In genomic region chr19:29368041-29368440, GRCm38 (mm10) we compare ENCODE assay signal across 2 mouse cellular contexts.
TF ChIP-seq lines count a peak whose summit lies in the region.

No protein-coding gene starts in this region.

TF ChIP-seq in MEL, 35 proteins besides CTCF, POLR2A, EP300 and RAD21:
- no peak for TF ChIP-seq SIN3A (IDR thresholded peaks at IDR 0.05; ENCODE audit: low read length)
- TF ChIP-seq GABPA (IDR thresholded peaks at IDR 0.05; ENCODE audit: low read depth, low read length) = no peak
- no peak for TF ChIP-seq MYC (IDR thresholded peaks at IDR 0.05; ENCODE audit: low read depth, low read length)
- TF ChIP-seq MAZ (IDR thresholded peaks at IDR 0.05; ENCODE audit: low read depth, low read length) = no peak
- TF ChIP-seq RCOR1 (IDR thresholded peaks at IDR 0.05; ENCODE audit: low read depth, low read length) = no peak
- no peak for TF ChIP-seq MEF2A (IDR thresholded peaks at IDR 0.05; ENCODE audit: extremely low read depth, insufficient replicate concordance, low read depth, low read length, poor library complexity, severe bottlenecking)
- no peak for TF ChIP-seq TBP (IDR thresholded peaks at IDR 0.05; ENCODE audit: low read depth, low read length)
- no peak for TF ChIP-seq CHD2 (IDR thresholded peaks at IDR 0.05; ENCODE audit: low read length)
- no peak for TF ChIP-seq MYB (IDR thresholded peaks at IDR 0.05; ENCODE audit: low read depth, low read length)
- TF ChIP-seq POLR2AphosphoS2 (IDR thresholded peaks at IDR 0.05; ENCODE audit: low read length) = no peak

TF ChIP-seq in myocyte, 11 proteins besides CTCF, POLR2A, EP300 and RAD21:
- TF ChIP-seq MAX (IDR thresholded peaks at IDR 0.05; ENCODE audit: low read depth) (no peak), MYOG (IDR thresholded peaks at IDR 0.05; ENCODE audit: control insufficient read depth in 1 of 3, insufficient read depth in 1 of 3, insufficient read length in 2 of 3, low read depth in 2 of 3) (no peak), REST (IDR thresholded peaks at IDR 0.05; ENCODE audit: insufficient read depth, insufficient read length) (no peak), E2F4 (IDR thresholded peaks at IDR 0.05; ENCODE audit: insufficient read depth) (no peak), MYOD1 (IDR thresholded peaks at IDR 0.05; ENCODE audit: control insufficient read depth in 1 of 3, insufficient read length in 2 of 3, low read depth in 2 of 3) (no peak), TCF3 (IDR thresholded peaks at IDR 0.05; ENCODE audit: insufficient read length, low read depth) (no peak)
TF ChIP-seq in myocyte: peak in this region for 0.
